In genomic region chr10:11148884-11149741, GRCm38 (mm10) we compare ENCODE assay signal across 8 mouse cellular contexts. TPM values are rescaled to one million over a fixed set of nuclear protein-coding genes. Genes with fewer than 3 reads are reported as not detected.
DNase-seq lines count a peak whose midpoint lies in the region; ATAC-seq and TF ChIP-seq lines count a peak whose summit lies in the region.

Gene Shprh, plus strand, starts transcription at chr10:11149427.

- H3K4me1 ChIP-seq in heart, embryonic 12.5 days (replicated peaks) = peaks cover 12% of the 10 kb centered on the region
- peaks cover 11% of the 10 kb centered on the region; the same call in 1 of the 2 replicates for H3K4me1 ChIP-seq in kidney, postnatal 0 days (replicated peaks; ENCODE audit: insufficient read depth, low read length)
- peaks cover 17% of the 10 kb centered on the region for H3K4me1 ChIP-seq in liver, embryonic 11.5 days (replicated peaks; ENCODE audit: control insufficient read depth, insufficient read depth, low read length)
- peaks cover 10% of the 10 kb centered on the region for H3K4me1 ChIP-seq in stomach, embryonic 14.5 days (ENCODE audit: control insufficient read depth, insufficient read depth, low read length)

- peak within 1 kb of the TSS; percentile 80 for H3K4me2 ChIP-seq in heart, embryonic 12.5 days
- peak within 1 kb of the TSS; percentile 65 for H3K4me2 ChIP-seq in kidney, postnatal 0 days (ENCODE audit: low read length)
- H3K4me2 ChIP-seq in liver, embryonic 11.5 days = peak within 1 kb of the TSS; percentile 87
- H3K4me2 ChIP-seq in stomach, embryonic 14.5 days (replicated peaks; ENCODE audit: low read depth, low read length) = peak within 1 kb of the TSS; percentile 64

- peak within 1 kb of the TSS; percentile 92 for H3K9ac ChIP-seq in heart, embryonic 12.5 days
- H3K9ac ChIP-seq in kidney, postnatal 0 days (ENCODE audit: low read depth, low read length) = peak within 1 kb of the TSS; percentile 85
- H3K9ac ChIP-seq in liver, embryonic 11.5 days (ENCODE audit: low read depth, low read length) = peak within 1 kb of the TSS; percentile 94
- H3K9ac ChIP-seq in stomach, embryonic 14.5 days (replicated peaks; ENCODE audit: low read depth, low read length) = peak within 1 kb of the TSS; percentile 84

- DNase-seq in CD4-positive helper T cell, adult 2 months (ENCODE audit: low read depth, low spot score) = peak; percentile 100
- DNase-seq in brain, embryonic 18.5 days (ENCODE audit: low read depth, low spot score) = peak; percentile 98
- DNase-seq in kidney, postnatal 0 days (ENCODE audit: low spot score) = peak; percentile 100
- DNase-seq in liver, embryonic 11.5 days (ENCODE audit: low spot score) = peak; percentile 94
- peak; percentile 100 for DNase-seq in naive thymus-derived CD4-positive, alpha-beta T cell, adult 2 months (ENCODE audit: low read depth)

- WGBS in heart, embryonic 12.5 days = 2% methylated on average over 59 of the region's 60 CpGs
- WGBS in kidney, postnatal 0 days = 2% methylated on average over 60 of the region's 60 CpGs
- 2% methylated on average over 60 of the region's 60 CpGs for WGBS in liver, embryonic 11.5 days
- WGBS in stomach, embryonic 14.5 days = 2% methylated on average over 57 of the region's 60 CpGs

- TF ChIP-seq CTCF in kidney, postnatal 0 days (IDR thresholded peaks at IDR 0.05; ENCODE audit: low read depth) = peak; percentile 51

- H3K4me3 ChIP-seq in heart, embryonic 12.5 days = peak within 1 kb of the TSS; percentile 93
- peak within 1 kb of the TSS; percentile 73 for H3K4me3 ChIP-seq in kidney, postnatal 0 days (replicated peaks; ENCODE audit: low read depth, low read length)
- H3K4me3 ChIP-seq in liver, embryonic 11.5 days (ENCODE audit: low read depth, low read length) = peak within 1 kb of the TSS; percentile 93
- H3K4me3 ChIP-seq in stomach, embryonic 14.5 days (ENCODE audit: low read depth, low read length) = peak within 1 kb of the TSS; percentile 92

- H3K36me3 ChIP-seq in heart, embryonic 12.5 days = peaks cover 16% of the 10 kb centered on the region
- peaks cover 11% of the 10 kb centered on the region; the same call in 1 of the 2 replicates for H3K36me3 ChIP-seq in kidney, postnatal 0 days (ENCODE audit: insufficient read depth, low read length)
- peaks cover 2% of the 10 kb centered on the region; the same call in 1 of the 2 replicates for H3K36me3 ChIP-seq in liver, embryonic 11.5 days (ENCODE audit: control insufficient read depth, insufficient read depth, low read length)
- H3K36me3 ChIP-seq in stomach, embryonic 14.5 days (ENCODE audit: control insufficient read depth, insufficient read depth, low read length) = peaks cover 12% of the 10 kb centered on the region; the same call in 1 of the 2 replicates

- H3K27me3 ChIP-seq in heart, embryonic 12.5 days (replicated peaks) = no peaks in the 10 kb centered on the region
- H3K27me3 ChIP-seq in kidney, postnatal 0 days (ENCODE audit: insufficient read depth, low read length) = no peaks in the 10 kb centered on the region
- no peaks in the 10 kb centered on the region for H3K27me3 ChIP-seq in liver, embryonic 11.5 days (replicated peaks; ENCODE audit: control insufficient read depth, insufficient read depth, low read length)
- H3K27me3 ChIP-seq in stomach, embryonic 14.5 days (ENCODE audit: control insufficient read depth, insufficient read depth, low read length) = no peaks in the 10 kb centered on the region

- peak within 1 kb of the TSS; percentile 55; the same call in 1 of the 2 replicates for H3K27ac ChIP-seq in heart, embryonic 12.5 days (ENCODE audit: poor library complexity, severe bottlenecking)
- peak within 1 kb of the TSS; percentile 79 for H3K27ac ChIP-seq in kidney, postnatal 0 days
- H3K27ac ChIP-seq in liver, embryonic 11.5 days (ENCODE audit: low read depth, low read length) = peak within 1 kb of the TSS; percentile 58
- peak within 1 kb of the TSS; percentile 74; the same call in 1 of the 2 replicates for H3K27ac ChIP-seq in stomach, embryonic 14.5 days (ENCODE audit: low read length)

- H3K9me3 ChIP-seq in heart, embryonic 12.5 days (replicated peaks) = no peaks in the 10 kb centered on the region
- no peaks in the 10 kb centered on the region for H3K9me3 ChIP-seq in kidney, postnatal 0 days (replicated peaks; ENCODE audit: low read length)
- no peaks in the 10 kb centered on the region for H3K9me3 ChIP-seq in liver, embryonic 11.5 days (ENCODE audit: control insufficient read depth, low read length)
- H3K9me3 ChIP-seq in stomach, embryonic 14.5 days (ENCODE audit: control insufficient read depth, low read depth, low read length) = no peaks in the 10 kb centered on the region

- peak; percentile 99 for ATAC-seq in erythroid progenitor cell, adult 5-6 weeks (replicated peaks; ENCODE audit: low FRiP score, poor library complexity, severe bottlenecking)
- ATAC-seq in heart, embryonic 12.5 days (ENCODE audit: insufficient number of reproducible peaks, low FRiP score) = peak; percentile 100
- peak; percentile 100 for ATAC-seq in kidney, postnatal 0 days (replicated peaks; ENCODE audit: low FRiP score, low read depth)
- peak; percentile 99 for ATAC-seq in liver, embryonic 11.5 days (replicated peaks; ENCODE audit: low FRiP score)
- ATAC-seq in stomach, embryonic 14.5 days (ENCODE audit: insufficient number of reproducible peaks, insufficient read depth, low FRiP score, low read depth) = peak; percentile 99

RNA-seq across cellular contexts. Expression of gene Shprh, which starts in this region (rescaled TPM):
- total RNA-seq in erythroid progenitor cell, adult 5-6 weeks (2015; ENCODE audit: low replicate concordance) = 10.1 and 10.5 TPM in 2 replicates
- 6.8 and 15.0 TPM in 2 replicates for total RNA-seq in erythroid progenitor cell, adult 5-6 weeks (2017; ENCODE audit: low replicate concordance)
- polyA plus RNA-seq in heart, embryonic 12.5 days (2016; fragmentation: Nextera tagmentation; extraction: Ambion mirVana) = 15.9 TPM in 2 replicates
- polyA plus RNA-seq in kidney, postnatal 0 days (2015; fragmentation: Nextera tagmentation; extraction: Ambion mirVana) = 10.7 and 11.0 TPM in 2 replicates
- 16.9 and 17.8 TPM in 2 replicates for polyA plus RNA-seq in liver, embryonic 11.5 days (2014; fragmentation: Nextera tagmentation; extraction: Ambion mirVana)
- polyA plus RNA-seq in stomach, embryonic 14.5 days (2014; fragmentation: Nextera tagmentation; extraction: Ambion mirVana) = 28.9 and 32.0 TPM in 2 replicates

Comparison
In these comparisons a context has a peak if more than half of its experiments do, and no peak if none do; other contexts are left out.
1. Peak in every context shown above with its lines: DNase-seq, ATAC-seq, H3K4me3 ChIP-seq and H3K27ac ChIP-seq.